Mouse (Mus musculus) lung, embryonic 14.5 days (tissue): Measurements from ENCODE around the gene Ergic1. TPM values are rescaled to one million over a fixed set of nuclear protein-coding genes. Genes with fewer than 3 reads are reported as not detected.
A peak's percentile ranks its signal among the peaks of the same experiment; 100 is the strongest.

ENCODE experiments used
- ATAC-seq: fragments of 200-750 bp; cut with Nextera tagmentation; 2 replicates; pipeline ENCODE4 v1.8.0; 2017; ENCODE audit warnings: mild to moderate bottlenecking, moderate TSS enrichment, moderate library complexity; ENCODE audit not compliant: insufficient read depth
- DNase-seq: peaks from one replicate; pipeline ENCODE4 v3.0.0-alpha.2; 2015
- H3K27ac ChIP-seq: fragments of 300-500 bp; sonication (generic); 2 replicates; pipeline ENCODE4 v1.5.1; 2014; ENCODE audit warnings: low read depth, mild to moderate bottlenecking, moderate library complexity
- H3K27me3 ChIP-seq: fragments of 300-500 bp; sonication (generic); 2 replicates; pipeline ENCODE4 v1.6.1; 2014; ENCODE audit warnings: low read length, control low read depth; ENCODE audit not compliant: insufficient read depth
- H3K36me3 ChIP-seq: fragments of 300-500 bp; sonication (generic); 2 replicates; pipeline ENCODE4 v1.6.1; 2014; ENCODE audit warnings: control low read depth; ENCODE audit not compliant: insufficient read depth
- H3K4me1 ChIP-seq: fragments of 300-500 bp; sonication (generic); 2 replicates; pipeline ENCODE4 v1.6.1; 2014; ENCODE audit warnings: antibody characterized with exemption, control low read depth; ENCODE audit not compliant: insufficient read depth
- H3K4me2 ChIP-seq: fragments of 300-500 bp; sonication (generic); 2 replicates; pipeline ENCODE4 v1.6.1; 2014; ENCODE audit warnings: mild to moderate bottlenecking
- H3K4me3 ChIP-seq: fragments of 300-500 bp; sonication (generic); 2 replicates; pipeline ENCODE4 v1.5.1; 2014; ENCODE audit warnings: low read depth, low read length
- H3K9ac ChIP-seq: fragments of 300-500 bp; sonication (generic); 2 replicates; pipeline ENCODE4 v1.6.1; 2014
- H3K9me3 ChIP-seq: fragments of 300-500 bp; sonication (generic); 2 replicates; pipeline ENCODE4 v1.6.1; 2016; ENCODE audit warnings: low read depth, low read length, control low read depth
- CTCF ChIP-seq: IDR thresholded peaks from 2 replicates; pipeline ENCODE4 v1.5.1; 2016; ENCODE audit warnings: antibody characterized with exemption, low read depth
- WGBS: fragments of 180-500 bp; shearing (Covaris S2); extraction: QIAGEN DNeasy Blood & Tissue Kit; methylation state at CpG from one replicate; pipeline ENCODE4 v1.1.7; 2014; 5-methylcytosine and 5-hydroxymethylcytosine counted together
- polyA plus RNA-seq: library from polyadenylated mRNA; unstranded; fragments of >200 nt; fragmentation: Nextera tagmentation; extraction: Ambion mirVana; gene quantifications from 2 replicates; pipeline ENCODE4 v1.2.1, GENCODE M21; 2014

Gene Ergic1
- polyA plus RNA-seq = 125 and 127 TPM in 2 replicates

DNA sequence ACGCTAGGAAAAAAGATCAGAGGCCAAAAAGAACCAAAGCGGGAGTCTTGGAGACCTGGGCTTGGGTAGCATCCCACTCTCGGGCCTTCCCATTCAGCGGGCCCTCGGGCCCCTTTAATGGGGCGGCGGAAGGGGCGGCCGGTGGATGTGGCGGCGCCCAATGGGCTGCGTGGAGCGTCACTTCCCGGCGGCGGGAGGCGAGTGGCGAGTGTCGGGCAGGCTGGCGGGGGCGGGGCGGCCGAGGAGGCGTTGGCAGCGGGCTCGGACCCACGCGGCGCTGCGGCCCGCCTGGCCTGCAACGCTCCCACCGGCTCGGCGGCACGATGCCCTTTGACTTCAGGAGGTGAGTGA, at the start of gene Ergic1:
Gene Ergic1 (plus strand): TSS at position 200 of the 351 bp plus-strand sequence.
- Histone ChIP-seq H3K36me3 (peaks cover 26% of the 10 kb centered on the region), H3K4me3 (peak within 1 kb of the TSS; percentile 89), H3K9ac (peak within 1 kb of the TSS; percentile 87), H3K4me2 (peak within 1 kb of the TSS; percentile 97), H3K27ac (peak within 1 kb of the TSS; percentile 74), H3K4me1 (peaks cover 11% of the 10 kb centered on the region; the same call in 1 of the 2 replicates), H3K9me3 (no peaks in the 10 kb centered on the region; the same call in 1 of the 2 replicates), H3K27me3 (no peaks in the 10 kb centered on the region)
- ATAC-seq (peak; percentile 95), DNase-seq (peak; percentile 94)
- no peak for TF ChIP-seq CTCF
- WGBS = 0% methylated on average over 34 of the region's 36 CpGs

- Histone ChIP-seq H3K9me3 (no peaks in the 10 kb centered on the region), H3K27ac (peak overlapping the region; percentile 59; the same call in 1 of the 2 replicates), H3K4me1 (peaks cover 13% of the 10 kb centered on the region), H3K4me2 (no peak overlapping the region), H3K27me3 (no peaks in the 10 kb centered on the region), H3K36me3 (no peaks in the 10 kb centered on the region), H3K9ac (peak overlapping the region; percentile 10; the same call in 1 of the 2 replicates), H3K4me3 (no peak overlapping the region)
- DNase-seq (peak; percentile 74), ATAC-seq (no peak)
- WGBS = 49% methylated on average over 7 of the region's 7 CpGs
- TF ChIP-seq CTCF = no peak
These were observed 49.2 kb upstream of the Ergic1 start for GRCm38 (mm10) chr17:26511816-26512774.

- TF ChIP-seq CTCF = no peak
- H3K9ac ChIP-seq = no peak overlapping the region
- H3K4me3 ChIP-seq = no peak overlapping the region
- H3K27me3 ChIP-seq = no peaks in the 10 kb centered on the region
- H3K4me2 ChIP-seq = no peak overlapping the region
- WGBS = 56% methylated on average over 7 of the region's 7 CpGs
- no peaks in the 10 kb centered on the region for H3K36me3 ChIP-seq
- H3K9me3 ChIP-seq = no peaks in the 10 kb centered on the region
- H3K4me1 ChIP-seq = peaks cover 13% of the 10 kb centered on the region
- ATAC-seq (no peak), DNase-seq (peak; percentile 45)
- H3K27ac ChIP-seq = peak overlapping the region; percentile 59; the same call in 1 of the 2 replicates
These were observed 48.3 kb upstream of the Ergic1 start for GRCm38 (mm10) chr17:26512961-26513360.

GRCm38 (mm10) chr17:26513459-26514290, 47.6 kb upstream of the Ergic1 start:
- Histone ChIP-seq H3K27ac (no peak overlapping the region; the same call in 1 of the 2 replicates), H3K27me3 (0 out of 2 replicates have a peak, but pooled peaks cover under 1% of the 10 kb centered on the region), H3K4me1 (peaks cover 13% of the 10 kb centered on the region), H3K9ac (no peak overlapping the region), H3K9me3 (no peaks in the 10 kb centered on the region), H3K4me3 (no peak overlapping the region), H3K36me3 (no peaks in the 10 kb centered on the region), H3K4me2 (no peak overlapping the region)
- 75% methylated on average over 6 of the region's 6 CpGs for WGBS
- no peak for DNase-seq
- no peak for TF ChIP-seq CTCF
- no peak for ATAC-seq

- DNase-seq = no peak
- Histone ChIP-seq H3K9me3 (no peaks in the 10 kb centered on the region), H3K9ac (no peak overlapping the region), H3K36me3 (no peaks in the 10 kb centered on the region), H3K4me3 (no peak overlapping the region), H3K27ac (no peak overlapping the region; the same call in 1 of the 2 replicates), H3K4me1 (peaks cover 7% of the 10 kb centered on the region; the same call in 1 of the 2 replicates), H3K4me2 (no peak overlapping the region), H3K27me3 (0 out of 2 replicates have a peak, but pooled peaks cover 4% of the 10 kb centered on the region)
- 75% methylated on average over 3 of the region's 3 CpGs for WGBS
- TF ChIP-seq CTCF = no peak
- ATAC-seq = no peak
These were observed 46.7 kb upstream of the Ergic1 start for GRCm38 (mm10) chr17:26514581-26515030.

DNA sequence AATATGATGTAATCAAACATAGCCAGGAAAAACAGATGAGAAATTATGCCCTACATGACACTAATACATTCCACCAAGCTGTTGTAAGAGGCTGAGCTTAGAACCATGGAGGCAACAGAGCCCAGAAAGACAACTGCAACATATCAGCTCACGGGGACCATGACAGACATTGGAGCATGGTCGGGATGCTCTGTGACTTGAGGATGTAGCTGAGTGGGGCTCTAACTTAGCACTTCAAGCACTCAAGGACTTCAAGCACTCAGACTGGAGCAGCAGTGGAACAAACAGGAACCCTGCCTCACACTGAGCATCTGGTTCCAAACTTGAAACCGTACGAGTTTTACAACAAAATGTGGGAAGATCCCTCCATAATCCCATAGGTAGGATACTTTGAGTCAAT, 45.6 kb upstream of the Ergic1 start:
- Histone ChIP-seq H3K9ac (no peak overlapping the region), H3K9me3 (no peaks in the 10 kb centered on the region), H3K4me3 (no peak overlapping the region), H3K27me3 (0 out of 2 replicates have a peak, but pooled peaks cover 4% of the 10 kb centered on the region), H3K27ac (no peak overlapping the region), H3K4me1 (peaks cover 7% of the 10 kb centered on the region; the same call in 1 of the 2 replicates), H3K4me2 (no peak overlapping the region), H3K36me3 (no peaks in the 10 kb centered on the region)
- 66% methylated on average over 4 of the region's 4 CpGs for whole genome bisulfite sequencing
- ATAC-seq (no peak), DNase-seq (no peak)
- TF ChIP-seq CTCF = no peak
